Mouse (Mus musculus): ENCODE results near the gene Cldn15.

DNA sequence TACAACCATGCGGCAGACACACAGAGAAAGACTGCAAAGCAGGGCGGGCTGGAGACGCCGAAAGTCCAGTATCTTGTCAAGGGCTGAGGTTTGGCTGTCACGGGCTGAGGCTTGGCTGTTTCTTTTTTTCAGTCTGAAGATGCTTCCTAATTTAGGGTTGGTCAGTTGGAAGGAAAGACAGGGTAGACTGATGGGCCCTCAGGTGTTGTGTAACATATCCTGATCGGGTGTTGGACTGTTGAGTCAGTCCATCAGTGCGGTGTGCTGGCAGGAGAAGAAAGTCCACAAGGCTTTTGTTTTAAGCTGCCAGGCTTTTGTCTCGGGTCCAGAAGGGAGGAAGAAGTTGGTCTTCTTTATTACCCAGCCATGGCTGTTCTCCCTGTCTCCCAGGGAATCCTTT, 7.3 kb downstream of the Cldn15 start:
- no peak for TF ChIP-seq CTCF (IDR thresholded peaks at IDR 0.05; ENCODE audit: low read depth)
- TF ChIP-seq EP300 (optimal IDR thresholded peaks at IDR 0.05) = no peak
